14 mouse cellular contexts compared by ENCODE assay signal in the genomic region with DNA sequence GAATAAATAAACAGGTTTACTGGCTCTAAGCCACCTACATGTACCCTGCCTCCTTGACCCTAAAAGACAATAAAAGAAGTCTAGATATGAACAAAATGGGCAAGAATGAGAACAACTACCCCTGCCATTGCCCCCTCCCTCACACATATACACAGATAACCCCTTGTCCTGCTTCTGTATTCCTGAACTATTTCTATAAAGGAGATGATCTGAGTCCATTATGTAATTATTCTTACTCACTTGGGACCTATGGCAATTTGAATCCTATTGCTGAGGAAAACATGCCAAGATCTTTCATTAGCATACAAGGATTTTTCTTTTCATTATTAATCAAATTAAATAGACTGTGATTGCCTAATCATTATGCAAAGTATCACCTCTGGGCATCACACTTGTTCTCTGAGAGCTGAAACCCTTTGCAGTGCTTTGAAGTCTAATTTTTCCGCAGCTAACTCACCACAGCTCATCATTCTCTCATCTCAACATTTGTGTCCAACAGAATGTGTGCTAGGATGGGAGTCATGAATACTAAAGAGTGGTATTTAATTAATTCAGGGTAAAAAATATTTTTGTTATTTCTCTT.
"Had no signal": no experiment of that assay in that cellular context is flagged by ENCODE, and none has a peak within 500 bp of the region (broad histone marks: within the 10 kb centered on the region; RNA-seq: fewer than 3 reads in every experiment).

No protein-coding gene starts in this region.

- H3K4me2 ChIP-seq: liver, embryonic 11.5 days; liver, embryonic 15.5 days; midbrain, embryonic 12.5 days; stomach, embryonic 15.5 days had no signal

- H3K36me3 ChIP-seq: limb, embryonic 10.5 days; liver, embryonic 15.5 days; midbrain, embryonic 12.5 days; stomach, embryonic 15.5 days had no signal

- H3K27ac ChIP-seq: left cerebral cortex, adult 2 months; limb, embryonic 10.5 days; liver, embryonic 15.5 days; midbrain, embryonic 12.5 days; stomach, embryonic 15.5 days had no signal

- H3K9me3 ChIP-seq: limb, embryonic 10.5 days; liver, embryonic 15.5 days; midbrain, embryonic 12.5 days; stomach, embryonic 15.5 days had no signal

- DNase-seq: kidney, adult 8-10 months; kidney, postnatal 25 days; lung, adult 2 months; lung, postnatal 4 days; thymus, adult 2 months; thymus, postnatal 25 days had no signal

- H3K4me3 ChIP-seq: left cerebral cortex, adult 2 months; limb, embryonic 10.5 days; liver, embryonic 15.5 days; midbrain, embryonic 12.5 days; stomach, embryonic 15.5 days had no signal

- H3K9ac ChIP-seq: liver, embryonic 15.5 days; midbrain, embryonic 12.5 days; stomach, embryonic 15.5 days had no signal

- H3K4me1 ChIP-seq: limb, embryonic 10.5 days; liver, embryonic 15.5 days; midbrain, embryonic 12.5 days; stomach, embryonic 15.5 days had no signal

- H3K27me3 ChIP-seq: liver, embryonic 15.5 days; midbrain, embryonic 12.5 days; stomach, embryonic 15.5 days had no signal

- ATAC-seq: intestine, postnatal 0 days; lung, postnatal 0 days had no signal
